23 mouse cellular contexts compared by ENCODE assay signal in genomic region chr17:29768642-29769041, GRCm38 (mm10). TPM values are rescaled to one million over a fixed set of nuclear protein-coding genes. Genes with fewer than 3 reads are reported as not detected.
DNase-seq lines count a peak whose midpoint lies in the region; ATAC-seq and TF ChIP-seq lines count a peak whose summit lies in the region.
"Had no signal": no experiment of that assay in that cellular context is flagged by ENCODE, and none has a peak within 500 bp of the region (broad histone marks: within the 10 kb centered on the region; RNA-seq: fewer than 3 reads in every experiment).

No protein-coding gene starts in this region.

- H3K36me3 ChIP-seq in forebrain, postnatal 0 days (ENCODE audit: insufficient read depth) = no peaks in the 10 kb centered on the region
- no peaks in the 10 kb centered on the region for H3K36me3 ChIP-seq in forebrain, embryonic 12.5 days (replicated peaks)
- H3K36me3 ChIP-seq in CH12.LX (replicated peaks in 1 of 2; ENCODE audit: control insufficient read depth in 1 of 2, insufficient read depth in 1 of 2, low read length in 1 of 2) = no peaks in the 10 kb centered on the region
- H3K36me3 ChIP-seq: hindbrain, embryonic 15.5 days; intestine, embryonic 15.5 days; limb, embryonic 13.5 days; lung, embryonic 15.5 days; midbrain, embryonic 10.5 days had no signal

- H3K4me2 ChIP-seq in forebrain, postnatal 0 days (ENCODE audit: low read depth) = no peak overlapping the region
- H3K4me2 ChIP-seq in forebrain, embryonic 12.5 days = no peak overlapping the region
- H3K4me2 ChIP-seq in CH12.LX (ENCODE audit: insufficient read depth, low read depth, poor library complexity, severe bottlenecking) = peak overlapping the region; percentile 8; the same call in 1 of the 2 replicates
- H3K4me2 ChIP-seq: hindbrain, embryonic 15.5 days; intestine, embryonic 15.5 days; limb, embryonic 13.5 days; lung, embryonic 15.5 days had no signal

- H3K27me3 ChIP-seq in forebrain, postnatal 0 days (ENCODE audit: insufficient read depth, low read length) = no peaks in the 10 kb centered on the region
- peaks cover 7% of the 10 kb centered on the region; the same call in 1 of the 2 replicates for H3K27me3 ChIP-seq in forebrain, embryonic 12.5 days
- H3K27me3 ChIP-seq in CH12.LX (replicated peaks) = no peaks in the 10 kb centered on the region
- H3K27me3 ChIP-seq: hindbrain, embryonic 15.5 days; intestine, embryonic 15.5 days; limb, embryonic 13.5 days had no signal

- no peak for TF ChIP-seq RAD21 in CH12.LX (IDR thresholded peaks at IDR 0.05; ENCODE audit: low read depth, low read length)

- no peak for TF ChIP-seq EP300 in CH12.LX (IDR thresholded peaks at IDR 0.05; ENCODE audit: low read length)

- ATAC-seq in forebrain, postnatal 0 days = peak; percentile 63
- no peak for ATAC-seq in forebrain, embryonic 12.5 days (ENCODE audit: low FRiP score)
- ATAC-seq: intestine, embryonic 15.5 days; midbrain, embryonic 16.5 days had no signal

- no peak overlapping the region for H3K27ac ChIP-seq in forebrain, postnatal 0 days (ENCODE audit: low read depth, low read length)
- no peak overlapping the region for H3K27ac ChIP-seq in forebrain, embryonic 12.5 days
- peak overlapping the region; percentile 3; the same call in 1 of the 2 replicates for H3K27ac ChIP-seq in CH12.LX (ENCODE audit: insufficient read depth, low read depth)
- H3K27ac ChIP-seq: heart, adult 2 months; hindbrain, embryonic 15.5 days; intestine, embryonic 15.5 days; limb, embryonic 13.5 days; liver, embryonic 14.5 days; lung, embryonic 15.5 days; macrophage; midbrain, embryonic 10.5 days had no signal

- H3K4me1 ChIP-seq in forebrain, postnatal 0 days (ENCODE audit: insufficient read depth) = no peaks in the 10 kb centered on the region
- no peaks in the 10 kb centered on the region for H3K4me1 ChIP-seq in forebrain, embryonic 12.5 days
- peaks cover 32 to 54% of the 10 kb centered on the region in 2 experiments for H3K4me1 ChIP-seq in CH12.LX (ENCODE audit: control insufficient read depth in 1 of 2, insufficient read depth in 2 of 2)
- H3K4me1 ChIP-seq: hindbrain, embryonic 15.5 days; midbrain, embryonic 10.5 days had no signal

- WGBS in forebrain, postnatal 0 days = 56% methylated on average over 5 of the region's 5 CpGs
- WGBS in forebrain, embryonic 12.5 days = 79% methylated on average over 5 of the region's 5 CpGs

- no peak overlapping the region for H3K9ac ChIP-seq in forebrain, postnatal 0 days
- H3K9ac ChIP-seq in forebrain, embryonic 12.5 days = no peak overlapping the region
- no peak overlapping the region for H3K9ac ChIP-seq in CH12.LX (ENCODE audit: insufficient read depth, low read depth)
- H3K9ac ChIP-seq: hindbrain, embryonic 15.5 days; intestine, embryonic 15.5 days; limb, embryonic 13.5 days; liver, embryonic 14.5 days; lung, embryonic 15.5 days had no signal

- in situ Hi-C loops in CH12.LX (cut with MboI; ENCODE audit: low pct_ligation_motif_present, low pct_unique_long_range_greater_than_20kb, low sequenced_read_pairs) = loop anchor here (10.0 kb wide), 1 partner anchor 54 kb away; the partner anchor contains the start of gene Ccdc167

- DNase-seq in forebrain, postnatal 0 days = no peak
- no peak for DNase-seq in CH12.LX (ENCODE audit: extremely low read depth)
- DNase-seq in brain, embryonic 14.5 days (ENCODE audit: low read depth) = peak; percentile 65
- peak; percentile 49 to 58 for DNase-seq in thymus, postnatal 10 days (ENCODE audit: low spot score in 2 of 2)
- DNase-seq in left cerebral cortex, adult 11 months (ENCODE audit: low spot score) = no peak
- no peak for DNase-seq in gastrocnemius, postnatal 14 days
- DNase-seq: adrenal gland, adult 8-10 months; cerebellum, adult 18-20 months; cerebellum, postnatal 14 days; gastrocnemius, postnatal 36 days; kidney, adult 9 months; kidney, postnatal 14 days had no signal

- no peaks in the 10 kb centered on the region for H3K79me2 ChIP-seq in CH12.LX (replicated peaks; ENCODE audit: control insufficient read depth, extremely low read depth, insufficient read depth, poor library complexity, severe bottlenecking)

- H3K4me3 ChIP-seq in forebrain, postnatal 0 days (ENCODE audit: low read depth, low read length) = no peak overlapping the region
- no peak overlapping the region for H3K4me3 ChIP-seq in forebrain, embryonic 12.5 days (replicated peaks)
- no peak overlapping the region for H3K4me3 ChIP-seq in CH12.LX (replicated peaks in 1 of 3; ENCODE audit: low read depth in 2 of 3, low read length in 2 of 3, poor library complexity in 1 of 3)
- H3K4me3 ChIP-seq: heart, adult 2 months; hindbrain, embryonic 15.5 days; intestine, embryonic 15.5 days; limb, embryonic 13.5 days; lung, embryonic 15.5 days; midbrain, embryonic 10.5 days; myocyte had no signal

- dilution Hi-C loops in CH12.LX (cut with MboI; ENCODE audit: extremely low pct_ligation_motif_present, extremely low pct_unique_long_range_greater_than_20kb, low sequenced_read_pairs) = no loop called here

- no peaks in the 10 kb centered on the region for H3K9me3 ChIP-seq in forebrain, postnatal 0 days (ENCODE audit: low read length)
- no peaks in the 10 kb centered on the region for H3K9me3 ChIP-seq in forebrain, embryonic 12.5 days
- H3K9me3 ChIP-seq in CH12.LX (replicated peaks; ENCODE audit: low read length) = no peaks in the 10 kb centered on the region
- H3K9me3 ChIP-seq: hindbrain, embryonic 15.5 days; intestine, embryonic 15.5 days; limb, embryonic 13.5 days; lung, embryonic 15.5 days; midbrain, embryonic 10.5 days had no signal

- intact Hi-C loops in gastrocnemius, postnatal 14 days (cut with DNase I; ENCODE audit: low total_unique reads) = no loop called here

- TF ChIP-seq POLR2A in CH12.LX (IDR thresholded peaks at IDR 0.05; ENCODE audit: low read depth, low read length) = no peak
- TF ChIP-seq POLR2A in brain, embryonic 14.5 days (IDR thresholded peaks at IDR 0.05; ENCODE audit: borderline replicate concordance, extremely low read depth, insufficient read depth, insufficient read length, poor library complexity, severe bottlenecking) = no peak

- TF ChIP-seq CTCF in forebrain, postnatal 0 days (IDR thresholded peaks at IDR 0.05; ENCODE audit: low read depth) = no peak
- no peak for TF ChIP-seq CTCF in CH12.LX (conservative IDR thresholded peaks at IDR 0.05 in 1 of 2, IDR thresholded peaks at IDR 0.05 in 1 of 2; ENCODE audit: low read depth in 2 of 2, low read length in 2 of 2)
- TF ChIP-seq CTCF in brain, embryonic 14.5 days (IDR thresholded peaks at IDR 0.05; ENCODE audit: borderline replicate concordance, extremely low read depth, insufficient read depth, insufficient read length) = no peak

TF ChIP-seq in CH12.LX, 34 proteins besides CTCF, POLR2A, EP300 and RAD21:
- TF ChIP-seq ZC3H11A (IDR thresholded peaks at IDR 0.05; ENCODE audit: low read depth, low read length) (no peak), PAX5 (IDR thresholded peaks at IDR 0.05; ENCODE audit: low read length) (no peak), BHLHE40 (IDR thresholded peaks at IDR 0.05; ENCODE audit: low read depth, low read length) (no peak), SIN3A (IDR thresholded peaks at IDR 0.05; ENCODE audit: low read length) (no peak), GABPA (IDR thresholded peaks at IDR 0.05; ENCODE audit: insufficient replicate concordance, low read depth, low read length) (no peak), NRF1 (IDR thresholded peaks at IDR 0.05; ENCODE audit: low read depth, low read length) (no peak), ZKSCAN1 (IDR thresholded peaks at IDR 0.05; ENCODE audit: borderline replicate concordance, low read depth, low read length) (no peak), MYC (IDR thresholded peaks at IDR 0.05; ENCODE audit: low read depth, low read length) (no peak), ETS1 (conservative IDR thresholded peaks at IDR 0.05; ENCODE audit: low read depth, low read length) (no peak), USF1 (IDR thresholded peaks at IDR 0.05; ENCODE audit: low read depth, low read length) (no peak), HCFC1 (IDR thresholded peaks at IDR 0.05; ENCODE audit: low read depth, low read length) (no peak), ZNF384 (IDR thresholded peaks at IDR 0.05; ENCODE audit: low read depth, low read length) (no peak), ZMIZ1 (IDR thresholded peaks at IDR 0.05; ENCODE audit: low read depth, low read length) (no peak), MAX (IDR thresholded peaks at IDR 0.05; ENCODE audit: low read length) (no peak), MEF2A (IDR thresholded peaks at IDR 0.05; ENCODE audit: borderline replicate concordance, low read depth, low read length) (no peak)

RNA-seq across cellular contexts. Expression of gene Ccdc167, which starts 51.8 kb away (rescaled TPM):
- 7.7 and 8.8 TPM in 2 replicates for total RNA-seq in forebrain, postnatal 0 days (2014; rRNA removed)
- polyA plus RNA-seq in forebrain, postnatal 0 days (2015; fragmentation: Nextera tagmentation; extraction: Ambion mirVana) = 7.4 and 7.7 TPM in 2 replicates
- polyA plus RNA-seq in forebrain, embryonic 12.5 days (2016; fragmentation: Nextera tagmentation; extraction: Ambion mirVana) = 15.8 and 17.8 TPM in 2 replicates
- 18.7 and 23.5 TPM in 2 replicates for total RNA-seq in CH12.LX (2012; rRNA removed)
- total RNA-seq in CH12.LX (2014; rRNA removed) = 8.8 and 9.1 TPM in 2 replicates
- polyA plus RNA-seq in CH12.LX (2012; ENCODE audit: insufficient read length, low read depth) = 12.0 and 15.4 TPM in 2 replicates
- 18.2 and 19.1 TPM in 2 replicates for polyA plus RNA-seq in brain, embryonic 14.5 days (2012; rRNA removed)
- 1 to 10 TPM; 5.5 to 6.2 TPM for total RNA-seq in gastrocnemius, postnatal 14 days (2021)

Comparison
In these comparisons a context has a peak if more than half of its experiments do, and no peak if none do; other contexts are left out.
1. DNase-seq: peak in brain, embryonic 14.5 days (single experiment) and thymus, postnatal 10 days (2 of 2); none in forebrain, postnatal 0 days (single experiment), CH12.LX (single experiment), left cerebral cortex, adult 11 months (single experiment) and gastrocnemius, postnatal 14 days (single experiment).